Mouse (Mus musculus) heart, postnatal 0 days (tissue): Measurements from ENCODE around the gene Bcl2l14. TPM values are rescaled to one million over a fixed set of nuclear protein-coding genes. Genes with fewer than 3 reads are reported as not detected.

Experiments
- ATAC-seq: fragments of 200-750 bp; cut with Nextera tagmentation; 2 replicates; pipeline ENCODE4 v1.8.0; 2017; ENCODE audit warnings: low read depth, moderate number of reproducible peaks, moderate library complexity; ENCODE audit not compliant: insufficient read depth
- DNase-seq: peaks from one replicate; pipeline ENCODE4 v3.0.0-alpha.2; 2016; ENCODE audit warnings: low spot score
- H3K27ac ChIP-seq: fragments of 300-500 bp; sonication (generic); 2 replicates; pipeline ENCODE4 v1.5.1; 2014; ENCODE audit warnings: low read depth, mild to moderate bottlenecking
- H3K27me3 ChIP-seq: fragments of 300-500 bp; sonication (generic); 2 replicates; pipeline ENCODE4 v1.6.1; 2014; ENCODE audit warnings: low read length, mixed read lengths; ENCODE audit not compliant: control insufficient read depth, insufficient read depth
- H3K36me3 ChIP-seq: fragments of 300-500 bp; sonication (generic); replicated peaks from 2 replicates; pipeline ENCODE4 v1.6.1; 2014; ENCODE audit warnings: low read length, mixed read lengths; ENCODE audit not compliant: control insufficient read depth, insufficient read depth
- H3K4me1 ChIP-seq: fragments of 300-500 bp; sonication (generic); 2 replicates; pipeline ENCODE4 v1.6.1; 2014; ENCODE audit warnings: antibody characterized with exemption; ENCODE audit not compliant: control insufficient read depth, insufficient read depth
- H3K4me2 ChIP-seq: fragments of 300-500 bp; sonication (generic); 2 replicates; pipeline ENCODE4 v1.6.1; 2014; ENCODE audit warnings: low read depth, mild to moderate bottlenecking, low read length, moderate library complexity
- H3K4me3 ChIP-seq: fragments of 300-500 bp; sonication (generic); 2 replicates; pipeline ENCODE4 v1.5.1; 2014; ENCODE audit warnings: low read depth, low read length
- H3K9ac ChIP-seq: fragments of 300-500 bp; sonication (generic); replicated peaks from 2 replicates; pipeline ENCODE4 v1.6.1; 2014; ENCODE audit warnings: low read depth, low read length, mixed read lengths
- H3K9me3 ChIP-seq: fragments of 300-500 bp; sonication (generic); replicated peaks from 2 replicates; pipeline ENCODE4 v1.6.1; 2016; ENCODE audit warnings: low read length; ENCODE audit not compliant: control insufficient read depth
- CTCF ChIP-seq: IDR thresholded peaks from 2 replicates; pipeline ENCODE4 v1.5.1; 2016; ENCODE audit warnings: antibody characterized with exemption, control low read depth, low read depth
- EP300 ChIP-seq: IDR thresholded peaks from 2 replicates; pipeline ENCODE4 v1.6.1; 2016; ENCODE audit warnings: antibody characterized with exemption, low read depth
- WGBS: fragments of 180-500 bp; shearing (Covaris S2); extraction: QIAGEN DNeasy Blood & Tissue Kit; methylation state at CpG from one replicate; pipeline ENCODE4 v1.1.7; 2014; 5-methylcytosine and 5-hydroxymethylcytosine counted together
- polyA plus RNA-seq: library from polyadenylated mRNA; unstranded; fragments of >200 nt; fragmentation: Nextera tagmentation; extraction: Ambion mirVana; gene quantifications from 2 replicates; pipeline ENCODE4 v1.2.1, GENCODE M21; 2015
- total RNA-seq: library from RNA; depleted of rRNA; stranded (reverse); fragments of >200 nt; gene quantifications from 2 replicates; pipeline ENCODE4 v1.2.3, GENCODE M21; 2014; ENCODE audit warnings: low replicate concordance

Gene Bcl2l14
- total and polyA plus RNA-seq, 2 experiments from 2014 or later: 0.69 TPM; not detected in 1

- Histone ChIP-seq H3K9ac (no peak overlapping the region; the same call in 1 of the 2 replicates), H3K36me3 (peaks cover 4% of the 10 kb centered on the region; the same call in 1 of the 2 replicates), H3K4me1 (no peaks in the 10 kb centered on the region), H3K27me3 (no peaks in the 10 kb centered on the region; the same call in 1 of the 2 replicates), H3K4me3 (peak overlapping the region; percentile 30), H3K9me3 (no peaks in the 10 kb centered on the region), H3K27ac (no peak overlapping the region), H3K4me2 (peak overlapping the region; percentile 58)
- 28% methylated on average over 10 of the region's 10 CpGs for WGBS
- ATAC-seq (no peak; the same call in 1 of the 2 replicates), DNase-seq (no peak)
- no peak for TF ChIP-seq CTCF
- TF ChIP-seq EP300: no peak
Measured at GRCm38 (mm10) chr6:134440023-134440422, 43.9 kb downstream of the Bcl2l14 start.

GRCm38 (mm10) chr6:134441716-134442115 is 45.6 kb downstream of the Bcl2l14 start:
- Histone ChIP-seq H3K4me3 (no peak overlapping the region), H3K4me2 (no peak overlapping the region), H3K4me1 (no peaks in the 10 kb centered on the region), H3K36me3 (peaks cover 14% of the 10 kb centered on the region; the same call in 1 of the 2 replicates), H3K27me3 (no peaks in the 10 kb centered on the region; the same call in 1 of the 2 replicates), H3K9me3 (no peaks in the 10 kb centered on the region), H3K27ac (no peak overlapping the region), H3K9ac (no peak overlapping the region)
- WGBS: 76% methylated on average over 3 of the region's 3 CpGs
- no peak for ATAC-seq
- TF ChIP-seq CTCF: no peak
- TF ChIP-seq EP300: no peak
- DNase-seq: no peak

DNA sequence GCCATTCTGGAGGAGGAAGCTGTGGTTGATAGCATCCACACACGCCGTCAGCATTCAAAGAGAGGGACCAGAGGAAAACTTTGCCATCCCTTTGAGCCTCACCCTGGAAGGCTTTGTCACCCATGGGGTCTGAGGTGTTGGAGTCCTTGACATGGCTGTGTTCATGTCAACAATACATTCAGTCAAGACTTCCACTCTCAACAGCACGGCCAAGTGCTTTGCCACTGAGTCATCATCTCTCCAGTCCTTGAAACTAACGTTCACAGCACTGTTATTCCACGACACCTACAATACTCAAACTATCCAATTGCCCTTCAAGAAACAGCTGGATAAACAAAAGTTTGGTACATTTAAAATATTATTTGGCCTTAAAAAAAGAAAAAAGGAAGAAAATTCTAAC is 46.1 kb downstream of the Bcl2l14 start:
- WGBS: 46% methylated on average over 5 of the region's 5 CpGs

DNA sequence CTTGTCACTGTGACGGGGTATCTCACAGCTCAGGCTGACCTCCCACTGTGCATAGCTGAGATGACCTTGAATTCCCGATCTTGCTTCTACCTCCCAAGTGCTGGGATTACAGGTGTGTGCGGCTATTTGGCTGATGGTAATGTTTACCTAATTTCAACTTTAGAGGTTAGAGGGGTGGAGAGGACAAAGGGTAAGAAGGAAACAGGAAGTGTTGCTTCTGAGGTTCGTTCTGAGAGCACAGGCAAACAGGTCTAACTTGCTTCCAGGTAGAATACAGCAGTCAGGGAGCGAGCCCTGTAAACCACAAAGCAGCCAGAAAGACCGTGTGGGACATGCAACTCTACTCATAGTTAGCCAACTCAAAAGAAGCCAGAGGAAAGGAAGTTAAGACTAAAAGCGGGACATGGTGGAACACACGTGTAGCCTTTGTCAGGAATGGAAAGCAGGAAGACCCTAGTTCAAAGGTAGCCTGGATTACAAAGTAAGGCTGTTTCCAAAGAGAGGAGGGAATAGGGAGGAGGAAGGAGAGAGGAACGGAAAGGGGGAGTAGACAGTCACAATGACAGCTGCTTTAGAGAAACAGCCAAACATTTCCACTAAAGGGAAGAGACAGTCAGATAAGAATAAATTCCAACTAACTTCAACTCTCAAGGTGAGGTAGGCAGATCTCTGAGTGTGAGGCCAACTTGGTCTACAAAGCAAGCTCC is 47.2 kb downstream of the Bcl2l14 start:
- no peaks in the 10 kb centered on the region for H3K4me1 ChIP-seq
- H3K4me3 ChIP-seq: no peak overlapping the region
- no peak overlapping the region for H3K27ac ChIP-seq
- no peaks in the 10 kb centered on the region; the same call in 1 of the 2 replicates for H3K27me3 ChIP-seq
- no peak overlapping the region for H3K9ac ChIP-seq
- H3K36me3 ChIP-seq: peaks cover 19% of the 10 kb centered on the region; the same call in 1 of the 2 replicates
- TF ChIP-seq EP300: no peak
- no peak for TF ChIP-seq CTCF
- no peaks in the 10 kb centered on the region for H3K9me3 ChIP-seq
- 68% methylated on average over 9 of the region's 9 CpGs for WGBS
- H3K4me2 ChIP-seq: no peak overlapping the region
- DNase-seq (no peak), ATAC-seq (no peak)

More for the DNA sequence above, 46.1 kb downstream of the Bcl2l14 start:
- no peak for TF ChIP-seq CTCF
- no peak for TF ChIP-seq EP300
- ATAC-seq (no peak), DNase-seq (no peak)
- Histone ChIP-seq H3K4me1 (no peaks in the 10 kb centered on the region), H3K4me2 (no peak overlapping the region), H3K4me3 (no peak overlapping the region), H3K9ac (no peak overlapping the region), H3K9me3 (no peaks in the 10 kb centered on the region), H3K36me3 (peaks cover 14% of the 10 kb centered on the region; the same call in 1 of the 2 replicates), H3K27ac (no peak overlapping the region), H3K27me3 (no peaks in the 10 kb centered on the region; the same call in 1 of the 2 replicates)

- DNase-seq (no peak), ATAC-seq (no peak)
Measured at GRCm38 (mm10) chr6:134443925-134444324, 47.8 kb downstream of the Bcl2l14 start.

More at GRCm38 (mm10) chr6:134443925-134444324, 47.8 kb downstream of the Bcl2l14 start:
- Histone ChIP-seq H3K27ac (no peak overlapping the region), H3K4me3 (no peak overlapping the region), H3K9me3 (no peaks in the 10 kb centered on the region), H3K4me1 (no peaks in the 10 kb centered on the region), H3K4me2 (no peak overlapping the region), H3K36me3 (peaks cover 24% of the 10 kb centered on the region), H3K9ac (no peak overlapping the region), H3K27me3 (no peaks in the 10 kb centered on the region; the same call in 1 of the 2 replicates)
- 79% methylated on average over 5 of the region's 5 CpGs for WGBS
- TF ChIP-seq EP300 (no peak), CTCF (no peak)
